Mouse (Mus musculus) midbrain, embryonic 11.5 days (tissue): ENCODE data around the gene 4833420G17Rik. TPM values are rescaled to one million over a fixed set of nuclear protein-coding genes. Genes with fewer than 3 reads are reported as not detected.

Source experiments
- ATAC-seq: fragments of 200-750 bp; cut with Nextera tagmentation; 2 replicates; pipeline ENCODE4 v1.8.0; 2017; ENCODE audit warnings: moderate TSS enrichment, moderate library complexity; ENCODE audit not compliant: low FRiP score
- DNase-seq: peaks from one replicate; pipeline ENCODE4 v3.0.0; 2015; ENCODE audit warnings: low spot score; ENCODE audit errors: missing footprints
- H3K27ac ChIP-seq: fragments of 300-500 bp; sonication (generic); 2 replicates; pipeline ENCODE4 v1.5.1; 2014; ENCODE audit warnings: low read depth, low read length
- H3K27me3 ChIP-seq: fragments of 300-500 bp; sonication (generic); 2 replicates; pipeline ENCODE4 v1.6.1; 2014; ENCODE audit warnings: mild to moderate bottlenecking, low read length, moderate library complexity, mixed read lengths; ENCODE audit not compliant: control insufficient read depth, insufficient read depth
- H3K36me3 ChIP-seq: fragments of 300-500 bp; sonication (generic); 2 replicates; pipeline ENCODE4 v1.6.1; 2014; ENCODE audit warnings: mild to moderate bottlenecking, low read length, moderate library complexity, mixed read lengths; ENCODE audit not compliant: control insufficient read depth, insufficient read depth
- H3K4me1 ChIP-seq: fragments of 300-500 bp; sonication (generic); 2 replicates; pipeline ENCODE4 v1.6.1; 2014; ENCODE audit warnings: low read length; ENCODE audit not compliant: control insufficient read depth, insufficient read depth
- H3K4me2 ChIP-seq: fragments of 300-500 bp; sonication (generic); 2 replicates; pipeline ENCODE4 v1.6.1; 2014; ENCODE audit warnings: mild to moderate bottlenecking, moderate library complexity
- H3K4me3 ChIP-seq: fragments of 300-500 bp; sonication (generic); 2 replicates; pipeline ENCODE4 v1.5.1; 2014; ENCODE audit warnings: low read depth, low read length
- H3K9ac ChIP-seq: fragments of 300-500 bp; sonication (generic); 2 replicates; pipeline ENCODE4 v1.6.1; 2014; ENCODE audit warnings: low read length
- H3K9me3 ChIP-seq: fragments of 300-500 bp; sonication (generic); 2 replicates; pipeline ENCODE4 v1.6.1; 2016; ENCODE audit warnings: low read length; ENCODE audit not compliant: control insufficient read depth
- WGBS: fragments of 180-500 bp; shearing (Covaris S2); extraction: QIAGEN DNeasy Blood & Tissue Kit; methylation state at CpG from one replicate; pipeline ENCODE4 v1.1.7; 2014; 5-methylcytosine and 5-hydroxymethylcytosine counted together
- polyA plus RNA-seq: library from polyadenylated mRNA; unstranded; fragments of >200 nt; fragmentation: Nextera tagmentation; extraction: Ambion mirVana; gene quantifications from 2 replicates; pipeline ENCODE4 v1.2.1, GENCODE M21; 2014

Gene 4833420G17Rik
- 78.5 and 94.7 TPM in 2 replicates for polyA plus RNA-seq

DNA sequence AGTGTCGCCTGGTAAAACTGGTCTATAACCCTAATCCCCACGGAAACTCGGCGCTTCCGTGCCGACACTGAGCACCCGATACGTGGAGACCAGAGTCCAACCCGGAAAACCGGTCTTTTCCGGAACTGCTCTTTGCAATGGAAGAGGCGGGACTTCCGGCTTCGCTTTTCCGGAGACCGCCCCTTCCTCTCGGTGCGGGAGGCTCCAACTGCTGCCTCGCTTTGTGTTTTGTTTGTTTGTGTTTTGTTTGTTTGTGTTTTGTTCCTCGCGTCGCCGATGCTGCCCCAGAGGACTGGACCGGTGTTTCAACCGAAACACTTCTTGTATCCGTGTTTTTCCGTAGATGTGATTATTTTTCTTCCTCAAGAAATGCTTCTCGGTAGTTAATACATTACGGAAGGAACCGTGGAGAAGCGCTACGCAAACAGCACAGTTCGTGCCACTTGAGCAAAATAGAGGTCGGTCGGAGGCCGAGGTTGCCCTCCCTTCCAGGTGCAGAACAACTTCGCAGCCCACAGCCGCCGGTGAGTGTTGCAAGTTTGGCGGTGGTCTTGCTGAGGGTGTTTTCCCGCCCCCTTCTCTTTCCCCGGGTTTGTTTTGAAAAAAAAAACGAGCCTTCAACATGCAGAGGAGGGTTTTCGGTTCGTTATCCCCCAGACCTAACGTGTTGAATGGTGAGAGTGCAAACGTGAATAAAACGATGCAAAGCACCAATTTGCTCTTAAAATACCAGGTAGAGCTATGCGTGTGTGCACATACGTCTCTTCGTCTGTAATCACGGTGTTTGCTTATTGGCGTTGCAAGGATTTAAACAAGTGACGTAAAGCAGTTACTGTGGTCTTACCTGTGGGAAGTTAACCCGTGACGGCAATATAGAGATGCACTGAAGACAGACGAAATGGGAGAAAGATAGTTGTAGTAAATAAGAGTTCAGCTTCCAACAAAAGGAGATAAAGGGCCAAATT lies at the start of gene 4833420G17Rik:
TSS of gene 4833420G17Rik (plus strand) at position 173 of the 965 bp plus-strand sequence.
- peak; percentile 96 for ATAC-seq
- Histone ChIP-seq H3K9ac (peak within 1 kb of the TSS; percentile 88), H3K36me3 (peaks cover 4% of the 10 kb centered on the region), H3K4me2 (peak within 1 kb of the TSS; percentile 74), H3K27me3 (no peaks in the 10 kb centered on the region), H3K9me3 (no peaks in the 10 kb centered on the region), H3K27ac (peak within 1 kb of the TSS; percentile 50), H3K4me3 (peak within 1 kb of the TSS; percentile 76), H3K4me1 (peaks cover 7% of the 10 kb centered on the region)
- 7% methylated on average over 57 of the region's 57 CpGs for WGBS
- DNase-seq, result peak; percentile 98

DNA sequence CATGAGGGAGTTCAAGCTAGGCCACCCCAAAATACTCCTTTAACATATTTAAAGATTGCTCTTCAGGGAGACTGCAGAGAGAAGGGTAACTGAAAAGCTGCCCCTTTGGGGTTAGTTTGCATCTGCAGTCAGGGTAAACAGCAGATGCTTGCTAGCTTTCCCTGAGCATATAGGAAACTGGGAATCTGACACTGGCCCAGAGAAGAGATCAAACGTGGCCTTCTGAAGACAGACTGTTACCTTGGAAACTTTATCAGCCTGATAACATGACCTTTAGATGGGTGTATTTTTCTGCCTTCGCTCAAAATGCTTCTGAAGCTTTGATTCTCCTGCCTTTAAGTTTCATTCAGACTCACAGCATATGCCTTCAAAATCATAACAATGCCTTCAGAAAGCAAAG lies 49.5 kb upstream of the 4833420G17Rik start:
- Histone ChIP-seq H3K4me3 (no peak overlapping the region), H3K27me3 (no peaks in the 10 kb centered on the region), H3K27ac (no peak overlapping the region), H3K4me2 (no peak overlapping the region), H3K9me3 (no peaks in the 10 kb centered on the region), H3K36me3 (no peaks in the 10 kb centered on the region), H3K9ac (no peak overlapping the region), H3K4me1 (peaks cover 3% of the 10 kb centered on the region)
- DNase-seq (no peak), ATAC-seq (no peak)
- 21% methylated on average over 2 of the region's 2 CpGs for WGBS

DNA sequence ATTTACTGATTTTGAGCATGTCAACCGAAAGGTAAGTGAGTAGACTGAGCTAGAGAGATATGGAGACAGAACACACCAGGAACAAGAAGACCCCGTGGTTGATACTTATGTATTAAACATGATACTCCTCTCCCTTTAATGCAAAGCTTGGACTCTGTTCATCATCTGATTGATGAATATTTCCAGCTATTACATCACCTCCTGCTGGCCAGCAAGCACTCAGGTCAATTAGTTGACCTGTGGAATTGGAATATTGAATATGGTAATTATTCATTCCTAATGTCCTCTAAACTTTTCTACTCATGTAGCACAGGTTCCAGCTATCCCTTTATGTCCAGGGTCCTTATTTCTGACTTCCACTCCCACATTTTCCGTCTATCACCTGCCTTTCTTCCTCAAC lies 44.1 kb upstream of the 4833420G17Rik start:
- no peaks in the 10 kb centered on the region for H3K9me3 ChIP-seq
- H3K9ac ChIP-seq, result no peak overlapping the region
- DNase-seq (no peak), ATAC-seq (no peak)
- H3K36me3 ChIP-seq, result no peaks in the 10 kb centered on the region
- H3K4me3 ChIP-seq, result no peak overlapping the region
- 85% methylated on average over 3 of the region's 3 CpGs for whole genome bisulfite sequencing
- no peak overlapping the region for H3K27ac ChIP-seq
- no peaks in the 10 kb centered on the region for H3K4me1 ChIP-seq
- no peaks in the 10 kb centered on the region for H3K27me3 ChIP-seq
- H3K4me2 ChIP-seq, result no peak overlapping the region

DNA sequence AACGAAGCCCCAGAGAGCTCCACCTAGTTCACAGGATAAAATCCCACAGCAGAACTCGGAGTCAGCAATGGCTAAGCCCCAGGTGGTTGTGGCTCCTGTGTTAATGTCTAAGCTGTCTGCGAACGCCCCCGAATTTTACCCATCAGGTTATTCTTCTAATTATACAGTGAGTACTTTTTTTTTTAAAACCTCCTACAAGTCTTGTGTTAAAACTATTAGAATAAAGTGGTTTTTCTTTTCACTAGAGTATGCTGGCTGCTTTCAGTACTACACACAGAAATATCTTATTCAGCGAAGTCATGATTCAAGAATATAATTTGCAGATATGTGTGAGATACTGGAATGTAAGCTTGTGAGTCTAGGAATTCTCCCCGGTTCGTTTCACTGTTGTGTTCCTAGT lies 32.4 kb upstream of the 4833420G17Rik start:
- peak overlapping the region; percentile 69 for H3K4me3 ChIP-seq
- H3K4me2 ChIP-seq, result peak overlapping the region; percentile 61
- no peaks in the 10 kb centered on the region for H3K9me3 ChIP-seq
- peaks cover 9% of the 10 kb centered on the region; the same call in 1 of the 2 replicates for H3K4me1 ChIP-seq
- no peak overlapping the region; the same call in 1 of the 2 replicates for H3K27ac ChIP-seq
- no peaks in the 10 kb centered on the region for H3K27me3 ChIP-seq
- ATAC-seq (no peak), DNase-seq (peak; percentile 91)
- H3K36me3 ChIP-seq, result no peaks in the 10 kb centered on the region
- H3K9ac ChIP-seq, result peak overlapping the region; percentile 100
- WGBS, result 27% methylated on average over 8 of the region's 8 CpGs

DNA sequence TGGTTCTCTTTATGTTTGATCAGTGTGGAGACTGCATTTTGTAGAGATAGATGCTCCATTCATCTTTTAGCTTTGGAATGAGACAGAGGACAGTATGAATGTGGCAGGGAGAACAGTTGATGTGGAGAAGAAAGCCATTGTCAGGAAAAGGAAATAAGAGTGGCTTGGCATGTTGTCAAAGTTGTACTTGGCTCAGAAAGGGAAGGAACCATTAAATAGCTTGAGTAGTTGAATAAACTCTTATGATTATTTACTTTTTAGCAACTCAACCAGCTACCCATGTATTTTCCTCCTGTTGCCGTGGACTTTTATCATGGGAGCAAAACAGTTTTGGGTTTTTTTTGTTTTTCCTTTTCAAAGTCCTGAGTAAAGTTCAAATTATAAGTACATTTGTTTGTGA lies 30.5 kb upstream of the 4833420G17Rik start:
- H3K4me2 ChIP-seq, result no peak overlapping the region

DNA sequence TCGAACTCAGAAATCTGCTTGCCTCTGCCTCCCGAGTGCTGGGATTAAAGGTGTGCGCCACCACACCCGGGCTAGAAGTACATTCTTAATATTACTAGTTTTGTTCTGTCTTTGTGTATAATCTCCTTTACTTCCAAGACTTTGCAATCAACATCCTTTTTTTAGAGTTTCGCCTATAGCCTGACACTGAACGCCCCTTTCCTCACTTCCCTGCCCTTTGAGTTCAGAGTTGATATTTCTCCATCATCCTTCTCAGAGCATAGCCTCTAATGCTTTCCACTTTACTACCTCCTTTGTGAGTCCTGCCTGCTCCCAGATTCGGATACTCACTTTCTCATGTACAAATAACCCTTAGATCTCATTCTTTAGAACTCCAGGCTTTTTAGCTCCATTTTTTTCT lies 28.2 kb upstream of the 4833420G17Rik start:
- H3K4me2 ChIP-seq, result no peak overlapping the region
- H3K9me3 ChIP-seq, result no peaks in the 10 kb centered on the region
- no peak overlapping the region for H3K4me3 ChIP-seq
- H3K4me1 ChIP-seq, result peaks cover 9% of the 10 kb centered on the region; the same call in 1 of the 2 replicates
- no peaks in the 10 kb centered on the region for H3K27me3 ChIP-seq
- ATAC-seq, result no peak
- no peak overlapping the region for H3K27ac ChIP-seq
- WGBS, result 93% methylated on average over 7 of the region's 7 CpGs
- DNase-seq, result no peak
- peaks cover 7% of the 10 kb centered on the region; the same call in 1 of the 2 replicates for H3K36me3 ChIP-seq
- no peak overlapping the region for H3K9ac ChIP-seq

More for the DNA sequence above, 30.5 kb upstream of the 4833420G17Rik start:
- 84% methylated on average over 1 of the region's 1 CpGs for WGBS
- Histone ChIP-seq H3K27ac (no peak overlapping the region), H3K4me1 (peaks cover 9% of the 10 kb centered on the region; the same call in 1 of the 2 replicates), H3K36me3 (peaks cover 2% of the 10 kb centered on the region; the same call in 1 of the 2 replicates), H3K27me3 (no peaks in the 10 kb centered on the region), H3K4me3 (no peak overlapping the region), H3K9ac (no peak overlapping the region), H3K9me3 (no peaks in the 10 kb centered on the region)
- ATAC-seq (no peak), DNase-seq (no peak)

DNA sequence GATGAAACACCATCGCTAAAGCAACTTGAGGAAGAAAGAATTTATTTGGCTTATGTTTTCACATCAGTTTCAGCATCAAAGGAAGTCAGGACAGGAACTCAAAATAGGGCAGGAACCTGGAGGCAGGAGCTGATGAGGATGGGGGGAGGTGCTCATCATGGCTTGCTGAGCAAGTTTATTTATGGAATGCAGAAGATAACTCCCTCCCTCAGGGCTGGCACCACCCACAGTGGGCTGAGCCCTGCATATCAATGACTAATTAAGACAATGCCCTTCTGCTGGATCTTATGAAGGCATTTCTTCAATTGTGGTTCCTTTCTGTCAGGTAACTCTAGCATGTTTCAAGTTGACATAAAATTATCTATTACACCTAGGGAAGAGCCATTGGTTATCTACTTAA lies 20.3 kb upstream of the 4833420G17Rik start:
- Histone ChIP-seq H3K4me3 (no peak overlapping the region), H3K9me3 (no peaks in the 10 kb centered on the region), H3K27me3 (no peaks in the 10 kb centered on the region), H3K36me3 (peaks cover 27% of the 10 kb centered on the region), H3K4me2 (no peak overlapping the region), H3K27ac (no peak overlapping the region), H3K4me1 (no peaks in the 10 kb centered on the region), H3K9ac (no peak overlapping the region)
- DNase-seq (no peak), ATAC-seq (no peak)
- 92% methylated on average over 1 of the region's 1 CpGs for WGBS

DNA sequence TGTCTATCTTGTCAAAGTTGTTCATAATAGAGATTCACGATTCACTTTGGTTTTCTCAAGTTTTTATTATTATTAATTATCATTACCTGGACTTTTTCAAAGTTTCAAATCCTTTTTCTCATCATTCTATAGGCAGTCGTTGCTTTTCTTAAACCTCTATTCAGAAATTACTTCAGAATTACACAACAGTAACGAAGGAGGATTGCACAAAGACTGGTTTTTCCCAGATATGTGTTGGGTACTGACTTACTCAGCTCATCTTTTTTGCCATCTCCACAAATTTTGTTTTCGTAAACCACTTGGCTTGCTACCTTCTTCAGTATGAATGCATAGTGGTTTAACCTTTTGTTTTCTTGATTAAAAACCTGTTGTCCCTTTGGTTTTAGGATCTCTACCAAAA lies 9.0 kb upstream of the 4833420G17Rik start:
- Histone ChIP-seq H3K36me3 (peaks cover 22% of the 10 kb centered on the region), H3K27me3 (no peaks in the 10 kb centered on the region), H3K27ac (no peak overlapping the region), H3K9me3 (no peaks in the 10 kb centered on the region), H3K4me3 (no peak overlapping the region), H3K4me2 (no peak overlapping the region), H3K4me1 (no peaks in the 10 kb centered on the region), H3K9ac (no peak overlapping the region)
- WGBS, result 95% methylated on average over 4 of the region's 4 CpGs
- no peak for ATAC-seq
- DNase-seq, result no peak

DNA sequence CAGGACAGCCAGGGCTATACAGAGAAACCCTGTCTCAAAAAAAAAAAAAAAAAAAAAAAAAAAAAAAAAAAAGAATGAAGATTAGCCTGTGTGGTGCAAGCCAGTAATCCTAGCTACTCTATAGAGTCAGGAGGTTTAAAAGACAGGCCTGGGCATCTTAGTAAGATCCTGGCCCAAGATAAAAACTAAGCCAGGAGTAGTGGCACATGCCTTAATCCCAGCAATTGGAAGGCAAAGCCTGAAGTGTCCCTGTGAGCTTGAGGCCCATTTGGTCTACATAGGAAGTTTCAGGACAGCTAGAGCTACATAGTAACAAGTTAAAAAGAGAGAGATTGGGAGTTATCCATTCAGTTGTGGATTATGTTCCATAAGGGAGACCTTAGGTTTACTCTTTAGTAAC lies 7.5 kb upstream of the 4833420G17Rik start:
- no peak for ATAC-seq
- Histone ChIP-seq H3K4me2 (no peak overlapping the region), H3K9me3 (no peaks in the 10 kb centered on the region), H3K27ac (no peak overlapping the region), H3K4me1 (no peaks in the 10 kb centered on the region), H3K36me3 (peaks cover 18% of the 10 kb centered on the region), H3K9ac (no peak overlapping the region), H3K27me3 (no peaks in the 10 kb centered on the region), H3K4me3 (no peak overlapping the region)
- no peak for DNase-seq
